Mouse (Mus musculus) lung, postnatal 25 days (tissue): ENCODE measurements around the gene Rtl1.

Source experiments
- DNase-seq: peaks from one replicate; pipeline ENCODE4 v3.0.0; 2022; ENCODE audit warnings: low spot score

The Rtl1 gene

DNA sequence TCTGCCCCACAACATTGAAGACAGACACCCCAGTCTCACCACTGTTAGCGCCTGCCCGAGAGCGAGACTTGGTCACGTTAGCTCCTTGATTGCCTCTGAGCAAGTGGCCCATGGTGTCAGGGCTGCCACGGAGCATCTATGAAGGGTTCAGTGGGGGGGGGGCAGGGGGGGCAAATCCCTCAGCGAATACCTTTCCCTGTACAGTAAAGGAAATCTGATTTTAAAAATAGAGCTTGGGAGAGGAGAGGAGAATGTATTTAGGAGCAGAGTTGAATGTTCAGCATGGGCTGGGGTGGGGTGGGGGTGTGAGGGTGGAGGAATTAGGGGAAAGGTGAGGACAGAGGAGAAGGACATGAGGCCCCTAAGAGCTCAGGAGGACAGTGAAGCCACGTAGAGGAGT lies at the start of gene Rtl1:
Gene Rtl1 (minus strand): TSS at position 101 of the 400 bp plus-strand sequence.
- DNase-seq = no peak

DNA sequence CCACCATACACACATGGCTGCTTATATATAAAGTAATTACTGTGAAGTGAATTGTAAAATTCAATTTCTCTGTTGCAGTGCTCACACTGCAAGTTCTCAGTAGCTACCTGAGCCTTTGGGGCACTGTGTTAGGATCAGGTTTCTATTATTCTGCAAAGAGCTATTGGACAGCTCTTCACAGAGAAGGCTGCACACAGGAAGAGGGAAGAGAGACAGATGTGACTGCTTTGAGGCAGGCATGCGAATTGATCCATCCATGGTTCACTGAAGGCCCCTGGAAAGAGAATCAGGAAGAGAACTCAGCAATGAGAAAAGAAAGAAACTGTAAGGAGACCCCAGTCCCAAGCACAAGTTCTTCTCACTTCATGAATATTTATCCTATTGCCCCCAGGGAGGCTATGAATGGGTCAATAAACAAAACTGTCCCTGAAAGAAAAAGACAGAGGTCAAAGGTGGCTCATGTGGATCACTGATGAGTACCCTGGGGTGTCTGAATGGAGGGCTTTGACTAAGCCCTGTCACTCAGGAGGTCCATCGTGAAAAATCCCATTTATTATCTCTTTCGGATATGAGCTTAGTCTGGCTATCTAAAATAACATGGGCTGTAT lies 40.5 kb upstream of the Rtl1 start:
- no peak for DNase-seq

- no peak for DNase-seq
These were observed 31.9 kb upstream of the Rtl1 start for GRCm38 (mm10) chr12:109632035-109632434.

DNA sequence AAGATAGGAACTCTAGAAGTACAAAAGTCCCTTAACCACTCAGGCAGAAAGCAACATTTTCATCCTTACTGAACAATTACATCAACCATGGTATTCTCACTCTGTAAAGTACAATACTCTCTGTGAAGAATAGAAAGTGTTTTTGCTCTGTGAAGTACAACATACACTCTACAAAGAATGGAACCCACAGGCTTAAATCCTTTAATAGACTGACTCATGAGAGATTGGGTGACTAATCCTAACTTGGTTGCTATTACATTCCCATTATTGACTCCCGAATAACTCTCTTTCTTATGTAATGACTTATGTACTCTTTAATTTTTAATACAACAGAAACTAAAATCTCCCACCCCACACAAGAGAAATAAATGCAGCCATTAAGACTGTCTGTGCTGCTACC lies 28.8 kb upstream of the Rtl1 start:
- no peak for DNase-seq

- DNase-seq = no peak
These were observed 26.8 kb upstream of the Rtl1 start for GRCm38 (mm10) chr12:109626910-109627309.

- DNase-seq = no peak
These were observed 20.1 kb upstream of the Rtl1 start for GRCm38 (mm10) chr12:109620196-109620595.

DNA sequence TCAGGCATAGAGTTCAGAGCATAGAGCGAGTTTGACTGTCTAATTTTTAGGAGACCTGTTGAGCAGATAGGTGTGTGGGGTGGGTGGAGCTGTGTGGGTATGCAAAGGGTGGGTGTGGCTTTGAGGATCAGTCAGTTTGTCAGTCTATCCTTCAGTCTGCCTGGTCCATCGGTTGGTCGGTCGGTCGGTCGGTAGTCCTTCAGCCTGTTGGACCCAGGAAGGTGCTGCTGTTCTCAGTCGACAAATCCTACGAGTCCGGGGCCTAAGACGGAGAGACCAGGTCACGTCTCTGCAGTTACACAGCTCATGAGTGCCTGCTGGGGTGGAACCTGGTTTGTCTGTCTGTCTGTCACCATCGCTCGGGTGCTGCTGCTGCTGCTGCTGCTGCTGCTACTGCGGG lies 17.9 kb upstream of the Rtl1 start:
- DNase-seq = no peak

DNA sequence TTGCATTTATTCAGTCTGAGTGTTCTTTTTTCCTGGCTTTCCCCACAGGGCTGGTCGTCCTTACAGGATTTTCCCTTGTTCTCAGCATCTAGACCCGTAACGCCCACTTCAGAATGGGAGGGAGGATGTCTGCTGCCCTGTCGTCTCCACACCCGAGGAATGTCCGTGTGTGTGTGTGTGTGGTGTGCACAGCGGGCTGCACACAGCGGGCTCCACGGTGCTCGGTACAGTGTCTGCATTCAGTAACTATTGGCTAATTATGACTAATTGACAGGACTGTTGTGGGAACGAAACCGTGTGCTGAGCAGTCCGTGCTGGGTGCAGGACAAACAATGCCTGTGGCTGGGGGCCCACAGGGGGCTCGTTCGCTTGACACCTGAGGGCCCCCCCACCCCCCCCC lies 17.0 kb upstream of the Rtl1 start:
- no peak for DNase-seq

- DNase-seq = no peak
These were observed 15.2 kb upstream of the Rtl1 start for GRCm38 (mm10) chr12:109615371-109615770.

- DNase-seq = no peak
These were observed 14.3 kb upstream of the Rtl1 start for GRCm38 (mm10) chr12:109614416-109614815.

DNA sequence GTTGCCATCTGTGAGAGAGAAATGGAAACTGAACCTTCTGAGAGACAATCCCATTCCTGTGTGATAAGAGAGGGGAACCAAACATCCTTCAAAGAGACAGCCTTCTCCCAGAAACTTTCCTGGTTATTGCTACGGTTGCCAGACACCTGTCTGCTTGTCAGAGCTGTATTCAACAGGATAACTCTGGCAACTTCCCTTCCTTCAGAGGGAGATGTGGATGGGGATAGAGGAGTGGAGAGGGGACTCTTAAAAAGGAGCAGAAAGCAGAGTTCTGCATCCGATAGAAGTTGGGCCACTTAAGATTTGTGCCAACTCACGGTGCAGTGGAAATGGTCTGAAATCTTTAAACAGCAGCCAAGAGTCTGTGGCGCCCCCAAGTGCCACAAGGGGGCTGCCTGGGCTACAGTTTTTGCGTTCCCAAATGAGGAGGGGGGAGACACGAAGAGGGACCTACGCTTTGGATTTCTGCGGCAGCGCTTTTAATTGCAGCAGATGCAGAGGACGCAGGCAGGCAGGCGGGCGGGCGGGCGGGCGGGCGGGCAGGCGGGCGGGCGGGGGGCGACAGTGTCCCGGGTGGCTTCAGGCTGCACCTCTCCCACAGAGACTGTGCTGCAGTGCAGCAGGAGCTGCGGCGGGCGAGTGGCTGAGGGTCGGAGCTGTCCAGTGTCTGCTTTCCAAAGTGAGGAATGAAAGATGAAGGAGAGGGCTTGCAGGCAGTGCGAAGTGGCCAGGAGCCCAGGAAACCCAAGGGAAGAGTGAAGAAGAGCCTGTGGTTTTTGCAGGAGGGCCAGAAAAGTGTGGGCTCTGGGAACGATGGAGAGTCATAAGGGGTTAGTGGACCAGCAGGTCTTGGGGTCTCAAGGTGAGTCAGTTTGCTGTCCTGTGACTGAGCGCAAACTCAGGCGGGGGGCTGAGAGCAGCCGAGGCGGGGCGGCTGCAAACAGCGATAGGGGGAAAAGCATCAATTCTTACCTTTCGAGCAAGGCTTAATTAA lies 12.6 kb upstream of the Rtl1 start:
- no peak for DNase-seq

DNA sequence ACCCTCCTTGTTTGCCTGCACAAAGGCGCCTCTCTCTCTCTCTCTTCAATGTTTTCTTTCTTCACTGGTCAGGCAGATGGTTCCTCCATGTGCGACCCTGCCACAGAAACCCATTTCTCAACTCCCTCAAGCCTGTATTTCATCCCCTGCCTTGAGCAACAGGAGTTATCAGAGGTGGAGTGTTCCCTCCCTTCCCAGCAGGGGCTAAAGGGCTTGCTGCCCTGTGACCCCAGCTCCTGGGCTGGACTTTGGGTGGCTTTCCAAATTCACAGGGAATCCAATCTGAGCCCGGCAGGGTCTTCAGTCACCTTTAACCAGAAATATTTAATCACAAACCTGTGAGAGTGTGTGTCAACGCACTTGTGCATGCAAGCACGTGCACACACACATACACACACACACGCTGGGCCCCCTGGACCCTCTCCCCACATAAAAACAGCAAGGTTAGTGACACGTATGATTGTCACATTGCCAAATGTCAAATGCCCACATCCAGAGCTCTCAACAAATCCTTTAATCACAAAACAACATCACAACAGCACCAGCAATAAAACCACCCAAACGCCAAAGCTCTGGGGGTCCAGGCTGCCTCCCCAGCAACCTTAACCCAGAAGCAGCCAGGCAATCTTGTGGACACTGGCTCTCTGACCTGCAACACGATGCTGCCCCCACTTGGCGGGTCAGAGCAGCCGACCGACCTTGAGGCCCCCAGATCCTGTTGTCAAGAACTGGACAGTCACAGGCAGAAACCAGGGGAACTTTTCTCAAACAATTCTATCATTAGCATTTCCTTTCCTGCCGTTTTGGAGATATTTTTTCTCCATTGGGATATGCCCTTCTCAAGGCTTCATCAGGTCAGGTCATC lies 8.7 kb upstream of the Rtl1 start:
- no peak for DNase-seq

DNA sequence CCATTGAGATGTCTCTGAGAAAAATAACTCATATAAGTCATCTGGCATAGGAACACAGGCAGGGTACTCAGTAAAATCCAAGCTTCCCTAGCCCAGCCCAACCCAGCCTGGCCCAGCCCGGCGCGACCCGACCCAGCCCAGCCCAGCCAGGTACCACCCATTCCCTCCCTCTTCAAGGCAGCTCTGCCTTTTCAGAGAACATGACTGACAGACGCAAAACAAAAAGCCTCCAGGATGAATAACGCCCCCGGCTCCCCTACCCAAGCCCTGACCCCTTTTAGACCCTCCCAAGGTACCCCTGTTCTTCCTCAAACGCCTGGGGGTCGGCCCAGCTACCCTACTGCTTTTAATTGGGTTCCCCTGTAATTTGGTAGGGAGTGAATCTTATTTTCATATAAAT lies 7.8 kb upstream of the Rtl1 start:
- no peak for DNase-seq

DNA sequence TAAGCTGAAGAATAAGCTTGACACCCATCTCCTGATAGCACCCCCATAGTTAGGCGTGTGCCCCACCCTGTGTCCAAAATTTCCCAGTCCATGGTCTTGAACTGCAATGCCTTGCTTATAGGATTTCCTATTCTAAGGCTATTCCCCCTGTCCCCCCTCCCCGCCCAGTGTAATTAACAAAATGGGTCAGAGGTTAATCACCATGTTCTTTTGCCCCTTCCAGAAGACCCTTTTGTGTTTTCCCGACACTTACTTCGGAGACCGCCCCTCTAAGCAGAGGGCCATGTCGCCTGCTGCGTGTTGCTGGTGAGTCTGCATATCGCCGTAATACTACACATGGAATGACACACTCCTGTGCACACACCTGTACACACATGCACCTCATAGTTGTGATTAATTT lies 7.1 kb upstream of the Rtl1 start:
- no peak for DNase-seq

DNA sequence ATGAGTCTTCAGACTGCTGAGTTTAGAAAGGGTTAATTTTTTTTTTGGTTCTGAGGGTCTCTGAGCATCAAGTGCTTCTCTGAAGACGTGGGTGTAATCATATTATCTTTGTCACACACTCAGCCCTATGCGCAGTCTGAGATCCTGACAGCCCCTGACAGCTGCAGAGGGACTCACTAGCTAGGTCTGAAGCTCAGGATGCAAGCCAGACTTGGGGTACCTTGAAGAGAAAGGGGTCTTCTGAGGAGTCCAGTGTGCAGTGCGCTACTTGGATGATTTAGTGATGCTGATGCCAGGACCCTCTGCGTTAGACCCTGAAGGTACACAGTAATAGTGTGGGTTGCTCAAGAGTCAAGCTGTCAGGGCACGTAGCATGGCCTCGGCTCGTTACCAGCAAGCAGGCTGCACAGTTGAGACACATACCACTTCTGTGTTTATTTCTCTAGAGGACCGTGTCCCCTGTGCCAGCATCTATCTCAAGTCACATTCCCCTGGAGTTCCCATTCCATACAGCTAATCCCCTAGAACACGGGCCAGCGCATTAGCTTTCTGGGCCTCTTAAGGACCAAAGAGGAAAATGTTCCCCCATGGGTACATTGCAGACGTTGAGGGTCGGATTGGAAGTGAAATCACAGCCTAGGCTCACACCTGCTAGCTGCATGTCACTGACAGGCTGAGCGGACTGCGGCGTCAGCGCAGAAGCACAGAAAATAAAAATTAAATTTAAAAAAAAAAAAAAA lies 5.0 kb upstream of the Rtl1 start:
- no peak for DNase-seq

DNA sequence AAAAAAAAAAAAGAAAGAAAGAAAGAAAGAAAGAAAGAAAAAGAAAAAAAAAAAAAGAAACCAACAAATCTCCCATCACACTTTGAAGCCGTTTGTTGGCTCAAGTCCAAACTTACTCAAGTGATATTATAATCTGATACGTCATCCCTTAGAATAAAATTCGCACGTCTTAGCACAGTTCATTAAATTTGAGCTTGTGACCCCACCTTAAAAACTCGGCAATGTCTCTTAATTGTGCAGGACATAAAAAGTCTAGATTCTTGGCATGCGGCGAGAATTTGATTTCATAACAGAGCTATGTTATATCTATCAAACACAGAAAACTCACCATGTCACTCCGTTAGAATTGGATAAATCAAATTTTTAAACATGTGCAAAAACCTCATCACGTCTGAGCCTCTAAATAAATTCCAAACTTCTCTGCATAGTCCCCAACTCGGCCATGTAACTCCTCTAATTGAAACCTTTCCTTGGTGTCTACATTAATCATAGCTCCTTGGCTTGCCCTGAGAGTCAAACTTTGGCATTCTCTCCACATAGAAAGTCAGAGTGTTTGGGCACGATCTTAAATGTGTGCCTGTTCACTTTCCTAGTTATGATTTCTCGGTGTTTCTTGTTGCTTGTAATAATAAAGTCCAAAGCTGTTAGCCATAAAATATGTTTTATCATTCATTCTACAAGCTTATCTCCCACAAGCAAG lies 1.4 kb downstream of the Rtl1 start:
- no peak for DNase-seq

DNA sequence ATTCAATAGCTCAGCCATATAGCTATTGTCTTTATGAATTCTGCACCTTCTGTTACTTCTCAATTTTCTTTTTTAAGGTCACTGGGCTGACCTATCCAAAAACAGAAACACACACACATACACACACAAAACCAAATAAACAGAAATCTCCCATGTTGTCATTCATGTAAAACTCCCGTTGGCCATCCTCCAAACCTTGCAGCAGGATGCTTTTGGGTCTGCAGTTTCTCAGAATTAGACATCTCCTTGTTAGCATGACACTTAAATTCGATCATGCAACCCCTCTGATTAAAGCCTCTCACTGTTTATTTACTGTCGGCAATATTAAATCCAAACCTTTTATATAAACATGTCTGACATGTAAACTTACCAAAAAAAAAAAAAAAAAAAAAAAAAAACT lies 3.4 kb downstream of the Rtl1 start:
- DNase-seq = no peak

GRCm38 (mm10) chr12:109596232-109596631 lies 3.9 kb downstream of the Rtl1 start:
- no peak for DNase-seq

DNA sequence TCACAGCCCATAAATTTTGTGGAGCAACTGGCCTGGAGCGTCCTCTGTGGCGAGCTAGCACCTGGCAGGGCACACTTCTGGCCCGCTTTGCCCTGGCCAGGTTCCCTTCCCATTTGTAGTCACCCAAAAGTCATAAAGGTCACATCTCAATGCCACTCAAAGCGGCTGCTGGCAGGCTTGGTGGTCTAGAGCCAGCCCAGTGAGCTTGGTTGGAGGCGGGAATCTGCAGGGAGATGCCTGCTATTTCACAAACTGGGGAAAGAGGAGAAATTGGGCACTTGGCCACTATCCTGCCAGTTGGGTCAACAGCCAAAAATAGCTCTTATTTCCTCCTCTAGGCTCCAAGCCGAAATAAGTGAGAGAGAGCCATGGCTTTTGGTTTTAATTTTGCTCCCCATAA lies 4.4 kb downstream of the Rtl1 start:
- peak; percentile 58 for DNase-seq

DNA sequence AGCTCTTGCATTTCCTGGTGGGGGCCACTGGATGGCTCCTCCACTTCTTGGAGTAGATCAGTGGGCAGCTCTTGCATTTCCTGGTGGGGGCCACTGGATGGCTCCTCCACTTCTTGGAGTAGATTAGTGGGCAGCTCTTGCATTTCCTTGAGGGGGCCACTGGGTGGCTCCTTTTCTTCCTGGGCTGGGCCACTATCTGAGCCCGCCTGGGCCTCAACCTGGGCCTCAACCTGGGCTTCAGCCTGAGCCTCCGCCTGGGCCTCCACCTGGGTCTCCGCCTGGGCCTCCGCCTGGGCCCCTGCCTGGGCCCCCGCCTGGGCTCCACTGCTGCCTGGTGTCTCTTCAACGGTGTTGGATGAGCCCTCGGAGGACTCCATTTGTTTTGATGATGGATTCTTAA lies 5.2 kb downstream of the Rtl1 start:
- no peak for DNase-seq

- no peak for DNase-seq
These were observed 17.9 kb downstream of the Rtl1 start for GRCm38 (mm10) chr12:109582185-109582584.
